Mouse (Mus musculus) ovary, adult 18-20 months (tissue): Measurements from ENCODE around the gene Wwc2.
A peak's percentile ranks its signal among the peaks of the same experiment; 100 is the strongest.

Experiments used
- DNase-seq: peaks from one replicate; pipeline ENCODE4 v3.0.0; 2022; ENCODE audit warnings: low spot score, mixed read lengths

Wwc2 gene

GRCm38 (mm10) chr8:47989655-47990385 is 904 bp downstream of the Wwc2 start:
- DNase-seq, result no peak

- no peak for DNase-seq
Observed at GRCm38 (mm10) chr8:47989211-47989610, 1.5 kb downstream of the Wwc2 start.

GRCm38 (mm10) chr8:47988111-47988510 is 2.6 kb downstream of the Wwc2 start:
- no peak for DNase-seq

GRCm38 (mm10) chr8:47985644-47986043 is 5.1 kb downstream of the Wwc2 start:
- DNase-seq, result no peak

GRCm38 (mm10) chr8:47985243-47985642 is 5.5 kb downstream of the Wwc2 start:
- DNase-seq, result no peak

GRCm38 (mm10) chr8:47981075-47981474 is 9.6 kb downstream of the Wwc2 start:
- DNase-seq, result no peak

- no peak for DNase-seq
Observed at GRCm38 (mm10) chr8:47979876-47980275, 10.8 kb downstream of the Wwc2 start.

GRCm38 (mm10) chr8:47978755-47979154 is 12.0 kb downstream of the Wwc2 start:
- no peak for DNase-seq

- no peak for DNase-seq
Observed at GRCm38 (mm10) chr8:47974963-47975314, 15.8 kb downstream of the Wwc2 start.

- peak; percentile 50 for DNase-seq
Observed at GRCm38 (mm10) chr8:47974138-47974962, 16.4 kb downstream of the Wwc2 start.

- DNase-seq, result no peak
Observed at GRCm38 (mm10) chr8:47971121-47971520, 19.6 kb downstream of the Wwc2 start.

GRCm38 (mm10) chr8:47970576-47970975 is 20.1 kb downstream of the Wwc2 start:
- DNase-seq, result no peak

- DNase-seq, result no peak
Observed at GRCm38 (mm10) chr8:47967045-47967920, 23.4 kb downstream of the Wwc2 start.

GRCm38 (mm10) chr8:47962484-47962883 is 28.2 kb downstream of the Wwc2 start:
- DNase-seq, result no peak

- DNase-seq, result peak; percentile 42
Observed at GRCm38 (mm10) chr8:47962005-47962404, 28.7 kb downstream of the Wwc2 start.

GRCm38 (mm10) chr8:47957560-47957959 is 33.2 kb downstream of the Wwc2 start:
- DNase-seq, result no peak

GRCm38 (mm10) chr8:47951380-47951932 is 39.3 kb downstream of the Wwc2 start:
- no peak for DNase-seq

- DNase-seq, result no peak
Observed at GRCm38 (mm10) chr8:47948836-47949235, 41.9 kb downstream of the Wwc2 start.

- DNase-seq, result no peak
Observed at GRCm38 (mm10) chr8:47947672-47948618, 42.8 kb downstream of the Wwc2 start.

GRCm38 (mm10) chr8:47943049-47943448 is 47.7 kb downstream of the Wwc2 start:
- no peak for DNase-seq

- no peak for DNase-seq
Observed at GRCm38 (mm10) chr8:47941028-47941427, 49.7 kb downstream of the Wwc2 start.
